Mouse (Mus musculus) brain, embryonic 14.5 days (tissue): ENCODE measurements around the gene Calm1.

ENCODE experiments used
- CTCF ChIP-seq: fragments of 200-500 bp; IDR thresholded peaks from 2 replicates; pipeline ENCODE4 v1.5.1; 2012; ENCODE audit warnings: inconsistent platforms, mild to moderate bottlenecking, moderate library complexity, borderline replicate concordance; ENCODE audit not compliant: insufficient read depth, insufficient read length; ENCODE audit errors: extremely low read depth
- POLR2A ChIP-seq: fragments of 200-500 bp; IDR thresholded peaks from 2 replicates; pipeline ENCODE4 v1.6.1; 2012; ENCODE audit warnings: mild to moderate bottlenecking, inconsistent platforms, borderline replicate concordance; ENCODE audit not compliant: poor library complexity, insufficient read depth, insufficient read length, severe bottlenecking; ENCODE audit errors: extremely low read depth

GRCm38 (mm10) chr12:100190802-100191201, 8.4 kb upstream of the Calm1 start:
- TF ChIP-seq POLR2A: no peak
- no peak for TF ChIP-seq CTCF
